In the genomic region with DNA sequence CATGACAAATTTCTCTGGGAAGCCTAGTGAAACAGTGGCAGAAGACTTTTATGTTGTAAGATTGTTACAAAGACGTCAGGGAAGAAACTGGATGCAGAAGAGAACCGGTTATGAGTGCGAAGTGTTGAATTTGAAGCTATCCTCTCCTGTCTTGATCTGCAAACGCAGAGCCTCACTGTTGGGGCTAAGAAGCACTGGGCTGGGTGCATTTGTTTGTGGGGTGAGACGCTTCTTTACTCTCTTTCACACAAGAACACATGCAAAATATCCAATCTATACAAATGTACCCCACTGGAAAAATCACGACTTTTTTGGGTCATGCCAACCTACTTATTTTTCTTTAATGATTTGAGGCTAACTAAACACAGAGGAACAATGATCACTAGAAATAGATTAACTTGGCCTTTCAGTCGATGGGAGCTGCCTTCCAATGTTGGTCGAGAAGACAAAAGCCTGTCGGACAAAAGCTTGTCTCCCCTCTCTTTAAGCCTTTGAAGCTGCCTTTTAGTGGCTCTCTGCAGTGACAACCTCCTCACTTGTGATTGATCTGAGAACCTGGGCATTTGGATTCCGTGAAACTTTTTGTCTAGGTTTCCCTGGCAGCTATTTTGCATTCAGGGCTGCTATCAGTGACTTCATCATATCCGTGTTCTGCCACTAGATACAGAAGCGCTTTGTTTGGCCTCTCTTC, we compare ENCODE assay signal across 14 mouse cellular contexts.
DNase-seq lines count a peak whose midpoint lies in the region; ATAC-seq lines count a peak whose summit lies in the region.
"Had no signal": no experiment of that assay in that cellular context is flagged by ENCODE, and none has a peak within 500 bp of the region (broad histone marks: within the 10 kb centered on the region; RNA-seq: fewer than 3 reads in every experiment).

No protein-coding gene starts in this region.

- H3K4me3 ChIP-seq in forebrain, embryonic 12.5 days (replicated peaks), result no peak overlapping the region
- no peak overlapping the region for H3K4me3 ChIP-seq in hindbrain, embryonic 13.5 days
- H3K4me3 ChIP-seq in midbrain, embryonic 10.5 days, result no peak overlapping the region
- no peak overlapping the region for H3K4me3 ChIP-seq in neural tube, embryonic 14.5 days (ENCODE audit: low read depth, low read length)
- H3K4me3 ChIP-seq: embryonic facial prominence, embryonic 12.5 days; left cerebral cortex, adult 2 months; liver, embryonic 13.5 days had no signal

- no peaks in the 10 kb centered on the region for H3K9me3 ChIP-seq in forebrain, embryonic 12.5 days
- no peaks in the 10 kb centered on the region for H3K9me3 ChIP-seq in hindbrain, embryonic 13.5 days
- H3K9me3 ChIP-seq in midbrain, embryonic 10.5 days (replicated peaks), result no peaks in the 10 kb centered on the region
- H3K9me3 ChIP-seq in neural tube, embryonic 14.5 days (ENCODE audit: control insufficient read depth, low read length), result no peaks in the 10 kb centered on the region
- H3K9me3 ChIP-seq: embryonic facial prominence, embryonic 12.5 days; liver, embryonic 13.5 days had no signal

- peaks cover 12% of the 10 kb centered on the region; the same call in 1 of the 2 replicates for H3K27me3 ChIP-seq in forebrain, embryonic 12.5 days
- 0 out of 2 replicates have a peak, but pooled peaks cover 3% of the 10 kb centered on the region for H3K27me3 ChIP-seq in hindbrain, embryonic 13.5 days
- no peaks in the 10 kb centered on the region for H3K27me3 ChIP-seq in midbrain, embryonic 10.5 days (ENCODE audit: low read depth, poor library complexity, severe bottlenecking)
- H3K27me3 ChIP-seq in neural tube, embryonic 14.5 days (ENCODE audit: control insufficient read depth, insufficient read depth, low read length), result no peaks in the 10 kb centered on the region
- H3K27me3 ChIP-seq: embryonic facial prominence, embryonic 12.5 days; liver, embryonic 13.5 days had no signal

- peak; percentile 36 for DNase-seq in midbrain, embryonic 10.5 days (ENCODE audit: low spot score)
- DNase-seq in frontal cortex, postnatal 36 days (ENCODE audit: low spot score in 2 of 2), result no peak
- no peak for DNase-seq in heart, postnatal 4 days
- DNase-seq in heart, adult 11 months, result no peak
- DNase-seq: adrenal gland, adult 2 months; kidney, adult 11 months; kidney, postnatal 4 days; liver, embryonic 13.5 days; lung, postnatal 36 days had no signal

- H3K4me2 ChIP-seq in forebrain, embryonic 12.5 days, result no peak overlapping the region
- H3K4me2 ChIP-seq in hindbrain, embryonic 13.5 days, result no peak overlapping the region
- no peak overlapping the region for H3K4me2 ChIP-seq in neural tube, embryonic 14.5 days (ENCODE audit: low read depth, low read length)
- H3K4me2 ChIP-seq: embryonic facial prominence, embryonic 12.5 days; liver, embryonic 13.5 days had no signal

- no peaks in the 10 kb centered on the region for H3K36me3 ChIP-seq in forebrain, embryonic 12.5 days (replicated peaks)
- H3K36me3 ChIP-seq in hindbrain, embryonic 13.5 days, result no peaks in the 10 kb centered on the region
- H3K36me3 ChIP-seq in midbrain, embryonic 10.5 days, result no peaks in the 10 kb centered on the region
- no peaks in the 10 kb centered on the region for H3K36me3 ChIP-seq in neural tube, embryonic 14.5 days (ENCODE audit: control insufficient read depth, insufficient read depth, low read length)
- H3K36me3 ChIP-seq: embryonic facial prominence, embryonic 12.5 days; liver, embryonic 13.5 days had no signal

- ATAC-seq in forebrain, embryonic 12.5 days (ENCODE audit: low FRiP score), result peak; percentile 68; the same call in 1 of the 2 replicates
- 0 out of 2 replicates have a peak, but pooled peaks have one; percentile 43 for ATAC-seq in hindbrain, embryonic 13.5 days (ENCODE audit: low FRiP score)
- ATAC-seq in neural tube, embryonic 14.5 days (ENCODE audit: low read depth), result peak; percentile 73

- no peak overlapping the region for H3K9ac ChIP-seq in forebrain, embryonic 12.5 days
- no peak overlapping the region for H3K9ac ChIP-seq in hindbrain, embryonic 13.5 days
- no peak overlapping the region for H3K9ac ChIP-seq in neural tube, embryonic 14.5 days (replicated peaks; ENCODE audit: low read depth, low read length)
- H3K9ac ChIP-seq: embryonic facial prominence, embryonic 12.5 days; liver, embryonic 13.5 days had no signal

- peaks cover 15% of the 10 kb centered on the region for H3K4me1 ChIP-seq in forebrain, embryonic 12.5 days
- H3K4me1 ChIP-seq in hindbrain, embryonic 13.5 days (replicated peaks), result no peaks in the 10 kb centered on the region; the same call in 1 of the 2 replicates
- peaks cover 22% of the 10 kb centered on the region for H3K4me1 ChIP-seq in midbrain, embryonic 10.5 days
- no peaks in the 10 kb centered on the region for H3K4me1 ChIP-seq in neural tube, embryonic 14.5 days (ENCODE audit: control insufficient read depth, insufficient read depth, low read length)
- H3K4me1 ChIP-seq: embryonic facial prominence, embryonic 12.5 days; liver, embryonic 13.5 days had no signal

- 0 out of 2 replicates have a peak overlapping the region, but pooled peaks have one; percentile 13 for H3K27ac ChIP-seq in forebrain, embryonic 12.5 days
- no peak overlapping the region for H3K27ac ChIP-seq in hindbrain, embryonic 13.5 days
- H3K27ac ChIP-seq in midbrain, embryonic 10.5 days (replicated peaks), result peak overlapping the region; percentile 76
- no peak overlapping the region for H3K27ac ChIP-seq in neural tube, embryonic 14.5 days (ENCODE audit: low read depth, low read length)
- H3K27ac ChIP-seq: embryonic facial prominence, embryonic 12.5 days; left cerebral cortex, adult 2 months; liver, embryonic 13.5 days had no signal

- WGBS in forebrain, embryonic 12.5 days, result 13% methylated on average over 12 of the region's 12 CpGs
- WGBS in hindbrain, embryonic 13.5 days, result 8% methylated on average over 12 of the region's 12 CpGs
- WGBS in midbrain, embryonic 10.5 days, result 29% methylated on average over 12 of the region's 12 CpGs
- 15% methylated on average over 12 of the region's 12 CpGs for WGBS in neural tube, embryonic 14.5 days

Comparison
In these comparisons a context has a peak if more than half of its experiments do, and no peak if none do; other contexts are left out.
1. H3K27ac ChIP-seq: peak in forebrain, embryonic 12.5 days (single experiment) and midbrain, embryonic 10.5 days (single experiment); none in hindbrain, embryonic 13.5 days (single experiment) and neural tube, embryonic 14.5 days (single experiment).
2. Peak in every context shown above with its lines, with median percentiles within 50 percentile points of each other: ATAC-seq.